Mouse (Mus musculus) inflammation-experienced regulatory T-cells (primary cell): ENCODE measurements around the gene Armh1. TPM values are rescaled to one million over a fixed set of nuclear protein-coding genes. Genes with fewer than 3 reads are reported as not detected.

ENCODE experiments used
- polyA plus RNA-seq, 2 experiments: library from polyadenylated mRNA; unstranded; fragments of 100-300 nt; shearing (Covaris generic); gene quantifications; one replicate each; pipeline ENCODE4 v1.2.1; 2017

Armh1 gene
- not detected for polyA plus RNA-seq

GRCm38 (mm10) chr4:117251801-117252316 is at the start of gene Armh1, which contains the start of gene Tmem53:
Gene Armh1, minus strand, starts transcription at chr4:117252125.
Gene Tmem53, plus strand, starts transcription at chr4:117251951.

GRCm38 (mm10) chr4:117181863-117182758 is 69.8 kb downstream of the Armh1 start, which contains the start of gene Kif2c:
Gene Kif2c, minus strand, starts transcription at chr4:117182639.

Other genes starting within 250 kb of the Armh1 start
- gene Eif2b3, start 232.7 kb downstream of the Armh1 start, polyA plus RNA-seq, result 10 to 100 TPM; 30.3 to 42.6 TPM
- gene Ptch2, start 156.1 kb downstream of the Armh1 start, polyA plus RNA-seq, result 1 to 10 TPM in 1 of 2 experiments, under 1 TPM in 1; 0.94 to 1.5 TPM
- 10 to 100 TPM; 56.6 to 58.9 TPM for gene Btbd19, start 126.4 kb downstream of the Armh1 start, polyA plus RNA-seq
- gene Tctex1d4, start 125.3 kb downstream of the Armh1 start, polyA plus RNA-seq, result 1 to 10 TPM in 1 of 2 experiments, not detected in 1; 2.0 TPM
- gene Plk3, start 118.2 kb downstream of the Armh1 start, polyA plus RNA-seq, result 10 to 100 TPM; 60.7 to 66.8 TPM
- 100 to 1,000 TPM; 407 to 429 TPM for gene Rps8, start 95.9 kb downstream of the Armh1 start, polyA plus RNA-seq
- 1 to 10 TPM; 1.7 to 4.6 TPM for gene Kif2c, start 69.5 kb downstream of the Armh1 start, polyA plus RNA-seq
- gene Tmem53, start 174 bp downstream of the Armh1 start, polyA plus RNA-seq, result not detected
- 100 to 1,000 TPM; 103 to 132 TPM for gene Rnf220, start 244.9 kb upstream of the Armh1 start, polyA plus RNA-seq